Mouse (Mus musculus) mature B cell (primary cell): ENCODE measurements around the gene Ryr2.

Experiments used
- in situ Hi-C: fragments of 300-500 bp; cut with MboI; formaldehyde crosslinking; loops from 2 replicates; pipeline ENCODE4 v1.14.3; 2019

The Ryr2 gene

GRCm38 (mm10) chr13:11777726-11778125 is 329.0 kb downstream of the Ryr2 start:
- in situ Hi-C loops: no loop called here

GRCm38 (mm10) chr13:11772173-11772572 is 334.6 kb downstream of the Ryr2 start:
- in situ Hi-C loops: loop anchor here (25.0 kb wide), 1 partner anchor 340 kb away; the partner anchor contains the start of gene Ryr2

GRCm38 (mm10) chr13:11766899-11767298 is 339.8 kb downstream of the Ryr2 start:
- in situ Hi-C loops: loop anchor here (25.0 kb wide), 1 partner anchor 345 kb away; the partner anchor contains the start of gene Ryr2

GRCm38 (mm10) chr13:11763925-11764324 is 342.8 kb downstream of the Ryr2 start:
- in situ Hi-C loops: loop anchor here (25.0 kb wide), 1 partner anchor 348 kb away; the partner anchor contains the start of gene Ryr2

GRCm38 (mm10) chr13:11763104-11763503 is 343.6 kb downstream of the Ryr2 start:
- in situ Hi-C loops: loop anchor here (25.0 kb wide), 1 partner anchor 349 kb away; the partner anchor contains the start of gene Ryr2

GRCm38 (mm10) chr13:11757894-11758293 is 348.9 kb downstream of the Ryr2 start:
- in situ Hi-C loops: loop anchor here (25.0 kb wide), 1 partner anchor 354 kb away; the partner anchor contains the start of gene Ryr2

GRCm38 (mm10) chr13:11745479-11745878 is 361.3 kb downstream of the Ryr2 start:
- in situ Hi-C loops: no loop called here

- in situ Hi-C loops: no loop called here
Measured at GRCm38 (mm10) chr13:11738211-11738610, 368.5 kb downstream of the Ryr2 start.

GRCm38 (mm10) chr13:11716216-11716615 is 390.5 kb downstream of the Ryr2 start:
- in situ Hi-C loops: no loop called here

- in situ Hi-C loops: no loop called here
Measured at GRCm38 (mm10) chr13:11709708-11710471, 396.9 kb downstream of the Ryr2 start.

- in situ Hi-C loops: no loop called here
Measured at GRCm38 (mm10) chr13:11701721-11702120, 405.0 kb downstream of the Ryr2 start.

GRCm38 (mm10) chr13:11696496-11696895 is 410.2 kb downstream of the Ryr2 start:
- in situ Hi-C loops: no loop called here

GRCm38 (mm10) chr13:11681802-11682201 is 424.9 kb downstream of the Ryr2 start:
- in situ Hi-C loops: no loop called here

- in situ Hi-C loops: no loop called here
Measured at GRCm38 (mm10) chr13:11662815-11663214, 443.9 kb downstream of the Ryr2 start.

- in situ Hi-C loops: no loop called here
Measured at GRCm38 (mm10) chr13:11644846-11645245, 461.9 kb downstream of the Ryr2 start.

GRCm38 (mm10) chr13:11636383-11636782 is 470.4 kb downstream of the Ryr2 start:
- in situ Hi-C loops: no loop called here

GRCm38 (mm10) chr13:11624513-11624912 is 482.2 kb downstream of the Ryr2 start:
- in situ Hi-C loops: no loop called here

GRCm38 (mm10) chr13:11595431-11595830 is 511.3 kb downstream of the Ryr2 start:
- in situ Hi-C loops: no loop called here

GRCm38 (mm10) chr13:11585283-11585682 is 521.5 kb downstream of the Ryr2 start:
- in situ Hi-C loops: no loop called here

GRCm38 (mm10) chr13:11572552-11572951 is 534.2 kb downstream of the Ryr2 start:
- in situ Hi-C loops: no loop called here

GRCm38 (mm10) chr13:11567376-11567775 is 539.4 kb downstream of the Ryr2 start:
- in situ Hi-C loops: no loop called here

GRCm38 (mm10) chr13:11566486-11566885 is 540.3 kb downstream of the Ryr2 start:
- in situ Hi-C loops: no loop called here

- in situ Hi-C loops: no loop called here
Measured at GRCm38 (mm10) chr13:11563224-11564024, 543.3 kb downstream of the Ryr2 start.
